Mouse (Mus musculus): ENCODE data around the gene Zmiz1. TPM values are rescaled to one million over a fixed set of nuclear protein-coding genes. Genes with fewer than 3 reads are reported as not detected.

Gene Zmiz1
- polyA plus RNA-seq, 1 experiment = 63.7 TPM

DNA sequence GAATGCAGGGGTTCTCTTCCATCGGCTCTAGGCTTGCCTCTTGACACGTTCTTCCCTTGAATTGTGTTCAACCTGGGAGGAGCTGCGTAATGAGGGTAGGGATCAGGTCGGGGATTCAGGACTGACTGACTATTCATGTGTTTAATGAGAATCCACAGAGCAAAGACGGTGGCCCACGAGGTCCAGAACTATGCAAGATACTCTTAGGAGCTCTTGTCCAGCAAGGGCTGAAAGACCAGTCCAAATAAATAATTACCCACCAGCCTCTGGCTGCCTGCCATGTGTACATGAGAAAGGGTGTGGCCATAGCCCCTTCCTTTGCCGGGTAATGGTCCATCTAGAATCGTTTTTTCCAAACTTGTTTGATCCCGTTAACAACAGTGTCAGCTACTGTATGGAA is 4.9 kb downstream of the Zmiz1 start:
- peak in 1 of 2 experiments; percentile 50 for DNase-seq
- peaks cover 55% of the 10 kb centered on the region for H3K4me1 ChIP-seq (ENCODE audit: control insufficient read depth, insufficient read depth, low read length)
- no peaks in the 10 kb centered on the region for H3K27me3 ChIP-seq (ENCODE audit: control insufficient read depth, insufficient read depth, low read length)
- TF ChIP-seq POLR2A (IDR thresholded peaks at IDR 0.05; ENCODE audit: borderline replicate concordance, insufficient read depth, low read length) = no peak
- TF ChIP-seq CTCF (IDR thresholded peaks at IDR 0.05; ENCODE audit: borderline replicate concordance, insufficient read depth, low read depth, low read length) = no peak
- WGBS = 10% methylated on average over 9 of the region's 9 CpGs
- peak overlapping the region; percentile 23 for H3K4me3 ChIP-seq (replicated peaks; ENCODE audit: insufficient read depth, low read depth, low read length)
- peak overlapping the region; percentile 25 for H3K27ac ChIP-seq (ENCODE audit: insufficient read depth, low read length)

DNA sequence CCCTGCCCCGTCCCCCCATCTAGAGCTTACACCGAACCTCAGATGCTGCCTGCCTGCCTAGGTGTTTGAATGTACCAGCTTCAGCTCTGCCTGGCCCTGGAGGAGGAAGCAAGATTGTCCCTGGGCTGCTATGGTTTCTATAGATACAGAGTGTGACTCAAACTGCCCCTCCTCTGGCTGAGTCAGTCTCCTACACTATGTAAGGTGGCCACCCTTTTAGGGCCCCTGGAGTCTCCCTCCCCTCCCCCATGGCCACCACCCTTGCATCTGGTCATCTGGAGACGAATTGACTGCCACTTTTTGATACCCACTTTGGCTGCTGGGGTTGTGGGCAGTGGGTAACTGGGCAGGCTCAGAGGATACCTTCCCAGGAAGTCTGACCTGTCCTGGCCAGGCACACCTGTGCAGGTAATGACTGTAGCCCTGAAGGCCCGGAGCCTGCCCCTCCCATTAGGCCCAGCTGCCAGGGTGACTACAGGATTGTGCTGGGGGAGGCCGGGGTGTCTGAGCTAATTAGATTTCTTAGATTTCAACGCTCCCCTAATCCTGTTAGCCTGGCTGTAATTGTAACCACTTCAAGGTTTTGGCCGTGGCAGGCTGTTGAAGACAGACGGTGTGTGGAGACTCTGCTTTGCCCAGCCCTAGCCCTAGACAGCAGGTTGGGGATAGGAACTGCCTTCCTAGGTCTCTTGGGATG is 5.8 kb downstream of the Zmiz1 start:
- WGBS = 11% methylated on average over 8 of the region's 8 CpGs
- TF ChIP-seq CTCF (IDR thresholded peaks at IDR 0.05; ENCODE audit: borderline replicate concordance, insufficient read depth, low read depth, low read length) (no peak), POLR2A (IDR thresholded peaks at IDR 0.05; ENCODE audit: borderline replicate concordance, insufficient read depth, low read length) (no peak)
- peaks cover 62% of the 10 kb centered on the region for H3K4me1 ChIP-seq (ENCODE audit: control insufficient read depth, insufficient read depth, low read length)
- DNase-seq = peak in 1 of 2 experiments; percentile 31
- no peaks in the 10 kb centered on the region for H3K27me3 ChIP-seq (ENCODE audit: control insufficient read depth, insufficient read depth, low read length)
- H3K27ac ChIP-seq (ENCODE audit: insufficient read depth, low read length) = peak overlapping the region; percentile 35; the same call in 1 of the 2 replicates
- H3K4me3 ChIP-seq (replicated peaks; ENCODE audit: insufficient read depth, low read depth, low read length) = peak overlapping the region; percentile 3

DNA sequence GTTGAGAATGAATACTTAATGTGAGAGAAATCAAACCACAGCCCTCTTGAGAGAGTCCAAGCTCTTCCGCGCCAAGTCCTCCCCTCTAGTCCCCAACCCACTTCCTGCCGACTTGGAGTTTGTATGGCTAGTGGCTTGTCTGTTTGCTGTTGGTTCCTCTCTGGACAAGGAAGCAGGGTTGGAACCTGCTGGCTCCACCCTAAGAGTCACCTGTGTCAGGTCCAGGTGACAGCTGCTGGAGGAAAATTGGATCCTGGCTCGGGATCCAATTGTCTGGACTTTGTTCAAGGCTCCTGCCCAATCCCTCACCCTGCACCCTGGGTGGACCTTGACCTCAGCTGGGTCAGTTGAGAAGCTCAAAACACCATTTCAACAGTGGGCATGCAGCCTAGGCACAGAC is 7.4 kb downstream of the Zmiz1 start:
- 21% methylated on average over 4 of the region's 4 CpGs for WGBS

DNA sequence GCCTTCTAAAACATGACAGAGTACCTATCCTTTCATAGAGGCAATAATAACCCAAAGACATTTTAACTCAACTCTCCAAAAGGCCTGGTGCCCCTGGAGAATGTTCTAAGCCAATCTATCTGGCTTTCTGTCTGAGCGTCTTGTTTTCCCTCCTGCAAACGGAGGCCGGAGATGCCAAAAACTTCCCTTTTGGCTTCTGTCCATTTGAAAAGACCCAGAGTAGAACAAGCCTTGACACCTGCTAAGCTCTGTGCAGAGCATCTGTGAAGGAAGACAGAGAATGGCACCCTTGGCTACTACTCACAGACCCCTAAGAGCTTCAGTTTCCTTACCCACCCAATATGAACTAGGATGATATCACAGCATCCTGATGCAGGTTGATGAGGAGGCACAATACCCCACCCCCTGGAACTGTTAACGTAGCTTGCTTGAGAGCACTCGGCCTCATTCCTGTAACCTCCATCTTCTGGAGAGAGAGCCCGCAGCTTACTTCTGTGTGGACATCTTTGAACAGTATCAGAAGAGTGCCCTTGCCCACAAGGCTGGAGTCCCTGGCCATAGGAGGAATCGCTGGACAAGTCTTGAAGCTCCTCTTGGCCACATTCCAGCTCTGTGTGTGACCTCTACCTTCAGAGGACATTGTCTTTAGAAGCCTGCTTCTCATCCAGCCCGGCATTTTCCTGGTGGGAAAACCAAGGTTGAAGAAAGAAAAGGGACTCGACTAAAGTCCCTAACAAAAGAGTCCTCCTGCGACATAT is 9.1 kb downstream of the Zmiz1 start:
- peak; percentile 48 to 51 for DNase-seq
- 19% methylated on average over 10 of the region's 10 CpGs for WGBS
- TF ChIP-seq CTCF (IDR thresholded peaks at IDR 0.05; ENCODE audit: borderline replicate concordance, insufficient read depth, low read depth, low read length) (no peak), POLR2A (IDR thresholded peaks at IDR 0.05; ENCODE audit: borderline replicate concordance, insufficient read depth, low read length) (no peak)
- peaks cover 91% of the 10 kb centered on the region for H3K4me1 ChIP-seq (ENCODE audit: control insufficient read depth, insufficient read depth, low read length)
- no peaks in the 10 kb centered on the region for H3K27me3 ChIP-seq (ENCODE audit: control insufficient read depth, insufficient read depth, low read length)
- peak overlapping the region; percentile 48 for H3K27ac ChIP-seq (ENCODE audit: insufficient read depth, low read length)
- H3K4me3 ChIP-seq (replicated peaks; ENCODE audit: insufficient read depth, low read depth, low read length) = no peak overlapping the region

More for the DNA sequence above, 7.4 kb downstream of the Zmiz1 start:
- peak; percentile 34 to 36 for DNase-seq
- no peak for TF ChIP-seq POLR2A (IDR thresholded peaks at IDR 0.05; ENCODE audit: borderline replicate concordance, insufficient read depth, low read length)
- TF ChIP-seq CTCF (IDR thresholded peaks at IDR 0.05; ENCODE audit: borderline replicate concordance, insufficient read depth, low read depth, low read length) = no peak
- Histone ChIP-seq H3K4me1 (ENCODE audit: control insufficient read depth, insufficient read depth, low read length) (peaks cover 78% of the 10 kb centered on the region), H3K27me3 (ENCODE audit: control insufficient read depth, insufficient read depth, low read length) (no peaks in the 10 kb centered on the region), H3K4me3 (replicated peaks; ENCODE audit: insufficient read depth, low read depth, low read length) (peak overlapping the region; percentile 20), H3K27ac (ENCODE audit: insufficient read depth, low read length) (no peak overlapping the region)

DNA sequence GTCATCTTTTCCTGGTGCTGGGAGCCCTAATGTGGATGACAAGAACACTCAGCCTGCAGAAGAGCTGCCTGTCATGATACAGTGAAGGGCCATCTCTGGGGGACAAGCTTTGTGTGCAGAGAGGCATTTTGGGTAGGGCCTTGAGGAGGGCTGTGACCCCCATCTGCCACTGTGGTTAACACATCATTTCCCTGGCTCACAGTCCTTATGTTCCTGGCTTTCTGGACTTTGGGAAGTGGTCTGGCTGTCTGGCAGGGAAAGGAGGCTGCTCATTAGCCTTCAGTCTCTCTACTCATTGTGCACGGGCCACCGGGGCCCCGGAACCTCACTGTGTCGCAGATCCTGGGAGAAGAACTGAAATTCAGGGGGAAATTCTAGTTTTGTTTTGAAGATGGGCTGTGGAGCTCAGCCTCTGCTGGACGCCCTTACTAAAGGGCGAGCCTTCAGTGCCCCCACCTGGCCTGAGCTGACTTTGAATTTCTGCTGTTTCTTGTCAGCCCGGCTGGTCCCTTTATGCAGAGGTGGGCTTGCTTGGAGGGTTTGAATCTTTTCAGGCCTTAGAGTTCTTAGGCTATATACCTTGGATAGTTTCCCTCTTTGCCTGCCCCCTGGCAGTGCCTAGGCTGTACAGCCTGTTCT is 10.0 kb downstream of the Zmiz1 start:
- peaks cover 89% of the 10 kb centered on the region for H3K4me1 ChIP-seq (ENCODE audit: control insufficient read depth, insufficient read depth, low read length)
- no peak overlapping the region for H3K4me3 ChIP-seq (replicated peaks; ENCODE audit: insufficient read depth, low read depth, low read length)
- TF ChIP-seq POLR2A (IDR thresholded peaks at IDR 0.05; ENCODE audit: borderline replicate concordance, insufficient read depth, low read length) = no peak
- peak; percentile 44; the same call in 1 of the 2 replicates for TF ChIP-seq CTCF (IDR thresholded peaks at IDR 0.05; ENCODE audit: borderline replicate concordance, insufficient read depth, low read depth, low read length)
- no peaks in the 10 kb centered on the region for H3K27me3 ChIP-seq (ENCODE audit: control insufficient read depth, insufficient read depth, low read length)
- DNase-seq = peak; percentile 38 to 56
- peak overlapping the region; percentile 48 for H3K27ac ChIP-seq (ENCODE audit: insufficient read depth, low read length)
- 13% methylated on average over 7 of the region's 7 CpGs for WGBS

DNA sequence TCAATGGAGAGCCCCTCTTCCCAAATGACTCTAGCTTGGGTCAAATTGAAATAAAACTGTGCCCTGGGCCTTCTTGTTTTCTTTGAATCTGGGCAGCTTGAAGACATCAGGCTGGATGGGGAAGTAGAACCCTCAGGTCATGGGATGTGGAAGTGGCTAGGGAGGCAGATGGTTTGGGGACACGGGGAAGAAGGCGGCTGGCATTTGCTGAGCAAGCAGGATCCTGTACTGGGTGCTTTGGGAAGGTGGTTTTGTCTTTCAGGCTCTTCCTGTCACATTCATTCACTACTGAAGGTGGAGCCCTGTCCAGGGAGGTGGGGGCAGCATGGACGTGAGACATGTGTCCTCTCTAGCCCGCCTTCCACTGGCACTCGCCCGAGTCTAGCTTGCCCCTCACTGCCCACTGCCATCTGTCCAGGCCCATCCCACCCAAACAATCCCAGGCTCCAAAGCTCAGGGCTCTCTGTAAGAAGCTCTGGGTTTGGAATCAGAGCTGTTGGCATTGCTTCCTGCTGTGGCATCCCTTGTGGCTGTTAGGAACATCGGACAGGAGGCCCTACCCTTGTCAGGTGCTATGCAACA is 11.3 kb downstream of the Zmiz1 start:
- 17% methylated on average over 7 of the region's 7 CpGs for WGBS
- TF ChIP-seq POLR2A (IDR thresholded peaks at IDR 0.05; ENCODE audit: borderline replicate concordance, insufficient read depth, low read length) (no peak), CTCF (IDR thresholded peaks at IDR 0.05; ENCODE audit: borderline replicate concordance, insufficient read depth, low read depth, low read length) (no peak)
- Histone ChIP-seq H3K27ac (ENCODE audit: insufficient read depth, low read length) (peak overlapping the region; percentile 8), H3K4me3 (replicated peaks; ENCODE audit: insufficient read depth, low read depth, low read length) (no peak overlapping the region), H3K4me1 (ENCODE audit: control insufficient read depth, insufficient read depth, low read length) (peaks cover 87% of the 10 kb centered on the region), H3K27me3 (ENCODE audit: control insufficient read depth, insufficient read depth, low read length) (no peaks in the 10 kb centered on the region)
- no peak for DNase-seq

DNA sequence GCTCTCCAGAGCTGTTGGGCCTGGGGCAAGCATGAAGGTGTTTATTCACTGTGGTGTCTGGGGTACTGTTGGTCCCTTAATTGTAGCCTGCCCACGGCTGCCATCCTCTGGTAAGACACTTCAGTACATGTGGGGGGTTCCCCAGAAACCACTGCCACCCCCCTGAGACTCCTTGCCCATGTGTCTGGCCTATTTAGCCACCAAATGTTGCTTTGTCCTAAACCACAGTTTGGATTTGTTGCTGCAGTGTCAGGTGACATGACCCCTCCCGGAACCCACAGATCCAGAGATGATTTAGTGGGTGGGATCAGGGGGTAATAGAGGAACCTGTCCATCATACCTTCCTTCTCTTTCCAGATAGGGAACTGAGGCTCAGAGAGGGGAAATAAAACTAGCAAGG is 12.1 kb downstream of the Zmiz1 start:
- Histone ChIP-seq H3K27ac (ENCODE audit: insufficient read depth, low read length) (no peak overlapping the region), H3K4me1 (ENCODE audit: control insufficient read depth, insufficient read depth, low read length) (peaks cover 89% of the 10 kb centered on the region), H3K4me3 (replicated peaks; ENCODE audit: insufficient read depth, low read depth, low read length) (no peak overlapping the region), H3K27me3 (ENCODE audit: control insufficient read depth, insufficient read depth, low read length) (no peaks in the 10 kb centered on the region)
- no peak for DNase-seq
- TF ChIP-seq CTCF (IDR thresholded peaks at IDR 0.05; ENCODE audit: borderline replicate concordance, insufficient read depth, low read depth, low read length) = peak; percentile 11; the same call in 1 of the 2 replicates
- TF ChIP-seq POLR2A (IDR thresholded peaks at IDR 0.05; ENCODE audit: borderline replicate concordance, insufficient read depth, low read length) = no peak
- WGBS = 15% methylated on average over 2 of the region's 2 CpGs

All from cerebellum, adult 2 months (tissue).